Mouse (Mus musculus): ENCODE results near the gene Upk3bl. TPM values are rescaled to one million over a fixed set of nuclear protein-coding genes. Genes with fewer than 3 reads are reported as not detected.
"Not testable (repeated sequence)": the region's sequence is repeated elsewhere in the genome, so short reads cannot be mapped to it uniquely, and the experiment has no call there.

Upk3bl gene
- total RNA-seq, 2 experiments from 2014 or later: not detected

DNA sequence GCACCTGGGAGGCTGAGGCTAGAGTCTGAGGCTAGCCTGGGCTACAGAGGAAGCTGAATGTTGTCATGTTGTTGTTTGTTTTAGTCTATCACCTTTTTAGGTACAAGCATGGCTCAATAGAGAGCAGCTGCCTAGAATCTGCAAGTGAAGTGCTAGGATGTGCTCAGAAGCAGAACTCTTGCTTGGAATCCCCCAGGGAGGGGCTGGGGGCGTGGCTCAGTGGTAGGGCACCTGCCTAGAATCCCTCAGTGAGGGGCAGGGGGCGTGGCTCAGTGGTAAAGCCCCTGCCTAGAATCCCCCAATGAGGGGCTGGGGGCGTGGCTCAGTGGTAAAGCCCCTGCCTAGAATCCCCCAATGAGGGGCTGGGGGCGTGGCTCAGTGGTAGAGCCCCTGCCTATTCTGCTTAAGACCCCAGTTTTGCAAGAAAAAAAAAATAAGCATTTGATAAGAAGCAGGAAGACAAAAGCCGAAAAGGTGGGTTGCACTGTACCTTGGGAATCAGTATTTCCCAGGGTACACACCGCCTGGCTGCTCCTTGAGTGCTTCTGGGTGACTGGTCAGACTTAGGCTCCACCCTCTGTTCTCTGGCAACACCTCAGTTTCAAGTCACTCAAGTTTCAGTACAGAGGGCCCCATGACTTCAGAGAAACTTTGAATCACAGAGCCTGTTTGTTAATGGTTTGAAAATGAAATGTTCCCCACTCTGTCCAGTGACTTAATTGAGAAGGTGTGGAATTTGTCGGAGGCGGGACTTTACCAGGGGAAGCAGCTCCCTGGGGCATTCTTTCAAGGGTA lies 1.2 kb upstream of the Upk3bl start:
- H3K27ac ChIP-seq: no peak overlapping the region
- no peak for DNase-seq (ENCODE audit: low spot score in 2 of 2)
- no peak for TF ChIP-seq CTCF (conservative IDR thresholded peaks at IDR 0.05)
- no peak overlapping the region for H3K4me3 ChIP-seq

- peak; percentile 24; the same call in 1 of the 2 replicates for TF ChIP-seq CTCF (conservative IDR thresholded peaks at IDR 0.05)
These were observed 1.8 kb downstream of the Upk3bl start for GRCm38 (mm10) chr5:136056062-136056461.

GRCm38 (mm10) chr5:136057085-136057484 lies 2.8 kb downstream of the Upk3bl start:
- no peak for DNase-seq (ENCODE audit: low spot score in 2 of 2)
- no peak for TF ChIP-seq CTCF (conservative IDR thresholded peaks at IDR 0.05)
- Histone ChIP-seq H3K4me3 (no peak overlapping the region), H3K27ac (no peak overlapping the region)

More at GRCm38 (mm10) chr5:136056062-136056461, 1.8 kb downstream of the Upk3bl start:
- no peak for DNase-seq (ENCODE audit: low spot score in 2 of 2)
- Histone ChIP-seq H3K4me3 (no peak overlapping the region), H3K27ac (no peak overlapping the region)

- DNase-seq (ENCODE audit: low spot score in 2 of 2): peak; percentile 52 to 83
- Histone ChIP-seq H3K4me3 (no peak overlapping the region), H3K27ac (no peak overlapping the region)
- peak; percentile 98 for TF ChIP-seq CTCF (conservative IDR thresholded peaks at IDR 0.05)
These were observed 7.3 kb downstream of the Upk3bl start for GRCm38 (mm10) chr5:136061567-136061966.

DNA sequence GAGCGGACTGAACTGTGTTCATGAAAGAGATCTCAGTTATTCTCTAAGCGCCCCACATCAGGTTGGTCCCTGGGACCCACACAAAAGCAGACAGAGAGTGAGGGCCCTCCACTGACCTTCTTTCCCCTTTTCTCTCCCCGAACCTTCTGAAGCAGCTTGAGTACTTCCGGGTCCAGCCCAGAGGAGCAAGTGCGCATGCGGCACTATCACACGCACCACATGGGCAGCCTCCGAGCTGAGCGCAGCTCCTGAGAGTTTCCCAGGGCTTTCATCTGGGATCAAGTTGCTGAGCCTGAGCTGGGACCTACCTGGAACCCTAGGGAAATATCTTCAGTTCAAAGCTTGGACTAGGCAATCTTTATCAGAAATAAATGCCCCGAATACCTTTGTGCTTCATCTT lies 9.6 kb downstream of the Upk3bl start:
- no peak overlapping the region for H3K4me3 ChIP-seq
- TF ChIP-seq CTCF (conservative IDR thresholded peaks at IDR 0.05): no peak
- DNase-seq (ENCODE audit: low spot score in 2 of 2): no peak

GRCm38 (mm10) chr5:136066404-136067148 lies 12.3 kb downstream of the Upk3bl start:
- H3K4me3 ChIP-seq; DNase-seq (ENCODE audit: low spot score in 2 of 2); H3K27ac ChIP-seq: not testable (repeated sequence)

More for the DNA sequence above, 9.6 kb downstream of the Upk3bl start:
- H3K27ac ChIP-seq: no peak overlapping the region

DNA sequence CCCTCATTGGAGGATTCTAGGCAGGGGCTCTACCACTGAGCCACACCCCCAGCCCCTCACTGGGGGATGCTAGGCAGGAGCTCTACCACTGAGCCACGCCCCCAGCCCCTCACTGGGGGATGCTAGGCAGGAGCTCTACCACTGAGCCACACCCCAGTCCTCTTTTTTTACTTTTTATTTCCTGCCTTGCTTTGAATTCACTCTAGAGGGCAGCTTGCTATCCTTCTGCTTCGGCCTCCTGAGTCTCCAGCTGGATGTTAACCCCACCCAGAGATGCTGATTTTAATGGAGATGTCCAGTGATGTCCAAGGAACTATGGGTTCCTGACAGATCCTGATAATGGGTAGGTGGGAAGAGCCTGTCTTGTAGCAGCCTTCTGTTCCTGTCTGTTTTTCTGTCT lies 15.1 kb downstream of the Upk3bl start:
- DNase-seq (ENCODE audit: low spot score in 2 of 2): no peak
- no peak for TF ChIP-seq CTCF (conservative IDR thresholded peaks at IDR 0.05)
- Histone ChIP-seq H3K4me3 (no peak overlapping the region), H3K27ac (no peak overlapping the region)

DNA sequence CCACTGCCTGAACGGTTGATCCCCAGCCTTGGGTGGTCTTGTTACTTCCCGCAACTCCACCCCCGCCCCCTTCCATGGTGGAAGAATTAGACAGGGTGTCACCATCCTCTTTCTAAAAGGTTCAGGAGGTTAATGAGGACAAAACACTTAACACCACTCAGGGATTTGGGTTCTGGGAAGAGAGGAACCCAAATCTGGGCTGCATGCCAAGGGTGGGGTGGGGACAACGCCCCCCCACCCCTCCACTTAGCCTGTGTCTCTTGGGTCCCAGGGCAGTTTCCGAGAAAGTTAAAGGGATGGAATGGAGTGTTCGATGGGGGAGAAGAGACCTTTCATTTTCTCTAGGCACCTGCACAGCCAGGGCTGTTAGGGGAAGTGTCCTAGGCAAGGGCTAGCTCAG lies 18.8 kb downstream of the Upk3bl start:
- H3K27ac ChIP-seq: no peak overlapping the region
- DNase-seq (ENCODE audit: low spot score in 2 of 2): no peak
- no peak for TF ChIP-seq CTCF (conservative IDR thresholded peaks at IDR 0.05)
- H3K4me3 ChIP-seq: no peak overlapping the region

DNA sequence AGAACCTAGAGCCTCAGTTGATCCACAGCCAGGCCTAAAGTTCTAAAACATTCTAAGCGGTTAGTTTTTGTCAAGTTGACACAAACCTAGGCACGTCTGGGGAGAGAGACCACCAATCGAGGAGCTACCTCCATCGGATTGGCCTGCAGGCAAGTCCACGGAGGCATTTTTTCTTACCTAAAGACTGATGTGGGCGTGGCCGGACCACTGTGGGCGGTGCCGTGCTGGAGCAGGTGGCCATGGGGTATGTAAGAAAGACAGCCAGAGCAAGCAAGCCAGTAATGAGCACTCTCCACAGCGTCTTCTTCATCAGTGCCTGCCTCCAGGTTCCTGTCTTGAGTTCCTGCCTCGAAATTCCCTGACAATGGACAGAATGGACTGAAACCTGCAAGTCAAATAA lies 19.2 kb downstream of the Upk3bl start:
- no peak overlapping the region for H3K27ac ChIP-seq
- no peak for DNase-seq (ENCODE audit: low spot score in 2 of 2)
- no peak for TF ChIP-seq CTCF (conservative IDR thresholded peaks at IDR 0.05)
- no peak overlapping the region for H3K4me3 ChIP-seq

- TF ChIP-seq CTCF (conservative IDR thresholded peaks at IDR 0.05): no peak
- Histone ChIP-seq H3K27ac (no peak overlapping the region), H3K4me3 (no peak overlapping the region)
- DNase-seq (ENCODE audit: low spot score in 2 of 2): no peak
These were observed 20.8 kb downstream of the Upk3bl start for GRCm38 (mm10) chr5:136075076-136075475.

GRCm38 (mm10) chr5:136076284-136076683 lies 22.0 kb downstream of the Upk3bl start:
- Histone ChIP-seq H3K4me3 (no peak overlapping the region), H3K27ac (no peak overlapping the region)
- TF ChIP-seq CTCF (conservative IDR thresholded peaks at IDR 0.05): no peak
- no peak for DNase-seq (ENCODE audit: low spot score in 2 of 2)

DNA sequence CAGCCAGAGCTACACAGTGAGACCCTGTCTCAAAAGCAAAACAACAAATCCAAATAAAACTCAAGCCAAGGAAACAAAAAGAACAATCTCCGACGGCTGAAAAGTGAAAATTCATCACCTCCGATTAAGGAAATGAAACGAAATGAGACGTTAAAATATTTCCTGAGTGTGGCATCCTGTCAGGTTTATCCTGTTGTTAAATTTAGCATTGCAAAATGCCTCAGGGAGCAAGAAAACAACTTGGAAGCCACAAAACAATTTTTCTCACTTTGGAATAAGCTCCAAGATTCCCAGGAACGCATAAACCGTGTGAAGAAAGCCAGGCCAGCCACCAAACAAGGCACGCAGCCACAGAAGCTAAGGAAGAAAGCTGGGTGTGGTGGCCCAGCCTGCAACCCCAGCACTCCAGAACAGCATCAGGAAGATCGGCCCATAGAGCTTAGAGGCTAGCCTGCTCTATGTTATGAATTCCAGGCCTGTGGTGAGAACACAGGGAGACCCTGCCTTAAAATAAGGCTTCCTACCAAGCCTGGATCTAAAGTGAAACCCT lies 22.8 kb downstream of the Upk3bl start:
- DNase-seq (ENCODE audit: low spot score in 2 of 2): no peak
- H3K4me3 ChIP-seq: no peak overlapping the region
- no peak for TF ChIP-seq CTCF (conservative IDR thresholded peaks at IDR 0.05)
- no peak overlapping the region for H3K27ac ChIP-seq

GRCm38 (mm10) chr5:136078136-136078535 lies 23.8 kb downstream of the Upk3bl start:
- DNase-seq (ENCODE audit: low spot score in 2 of 2): no peak
- Histone ChIP-seq H3K4me3 (no peak overlapping the region), H3K27ac (no peak overlapping the region)
- no peak for TF ChIP-seq CTCF (conservative IDR thresholded peaks at IDR 0.05)

All from layer of hippocampus, adult 2 months (tissue).